Mouse (Mus musculus) liver (tissue): ENCODE data around the gene Sept1.
A peak's percentile ranks its signal among the peaks of the same experiment; 100 is the strongest.
"Not testable (repeated sequence)": the region's sequence is repeated elsewhere in the genome, so short reads cannot be mapped to it uniquely, and the experiment has no call there.

Experiments
- DNase-seq: peaks from one replicate; pipeline ENCODE4 v3.0.0-alpha.2; 2020; ENCODE audit warnings: mixed read lengths

Sept1 gene

GRCm38 (mm10) chr7:127253821-127254769 is 21.2 kb upstream of the Sept1 start:
- peak; percentile 96 for DNase-seq

- no peak for DNase-seq
Observed at GRCm38 (mm10) chr7:127253341-127253740, 20.4 kb upstream of the Sept1 start.

GRCm38 (mm10) chr7:127252414-127252813 is 19.5 kb upstream of the Sept1 start:
- peak; percentile 37 for DNase-seq

GRCm38 (mm10) chr7:127250511-127250910 is 17.6 kb upstream of the Sept1 start:
- not testable (repeated sequence) for DNase-seq

GRCm38 (mm10) chr7:127244658-127245510 is 12.0 kb upstream of the Sept1 start:
- DNase-seq, result peak; percentile 64

- DNase-seq, result peak; percentile 98
Observed at GRCm38 (mm10) chr7:127243870-127244657, 11.1 kb upstream of the Sept1 start, which contains the start of gene Zfp771. Zfp771 (plus strand) TSS chr7:127244274.

- DNase-seq, result no peak
Observed at GRCm38 (mm10) chr7:127243361-127243867, 10.5 kb upstream of the Sept1 start.

- DNase-seq, result no peak
Observed at GRCm38 (mm10) chr7:127234777-127235176, 1.8 kb upstream of the Sept1 start.

- DNase-seq, result no peak
Observed at GRCm38 (mm10) chr7:127233765-127234164, 835 bp upstream of the Sept1 start.

GRCm38 (mm10) chr7:127233368-127233749 is 429 bp upstream of the Sept1 start:
- DNase-seq, result no peak

- peak; percentile 4 for DNase-seq
Observed at GRCm38 (mm10) chr7:127231826-127232621, 906 bp downstream of the Sept1 start.

- DNase-seq, result no peak
Observed at GRCm38 (mm10) chr7:127231376-127231775, 1.6 kb downstream of the Sept1 start.

GRCm38 (mm10) chr7:127228615-127229303 is 4.2 kb downstream of the Sept1 start:
- peak; percentile 91 for DNase-seq

- peak; percentile 79 for DNase-seq
Observed at GRCm38 (mm10) chr7:127225147-127225995, 7.6 kb downstream of the Sept1 start.

GRCm38 (mm10) chr7:127224616-127225015 is 8.3 kb downstream of the Sept1 start:
- DNase-seq, result no peak

GRCm38 (mm10) chr7:127223515-127224478 is 9.1 kb downstream of the Sept1 start:
- peak; percentile 60 for DNase-seq

- DNase-seq, result no peak
Observed at GRCm38 (mm10) chr7:127223106-127223505, 9.8 kb downstream of the Sept1 start.

GRCm38 (mm10) chr7:127220440-127220839 is 12.5 kb downstream of the Sept1 start:
- no peak for DNase-seq

GRCm38 (mm10) chr7:127218670-127219069 is 14.3 kb downstream of the Sept1 start:
- no peak for DNase-seq
